ENCODE assay signal across 8 mouse cellular contexts in genomic region chr2:169699862-169700511, GRCm38 (mm10).
DNase-seq lines count a peak whose midpoint lies in the region; ATAC-seq and TF ChIP-seq lines count a peak whose summit lies in the region.

No protein-coding gene starts in this region.

- no peaks in the 10 kb centered on the region for H3K36me3 ChIP-seq in heart, postnatal 0 days (replicated peaks; ENCODE audit: control insufficient read depth, insufficient read depth, low read length)
- H3K36me3 ChIP-seq in lung, embryonic 16.5 days (ENCODE audit: control insufficient read depth, insufficient read depth, low read length) = no peaks in the 10 kb centered on the region
- H3K36me3 ChIP-seq in neural tube, embryonic 15.5 days = no peaks in the 10 kb centered on the region

- no peak for TF ChIP-seq CTCF in heart, postnatal 0 days (IDR thresholded peaks at IDR 0.05; ENCODE audit: low read depth)

- H3K27ac ChIP-seq in heart, postnatal 0 days (ENCODE audit: low read depth) = peak overlapping the region; percentile 73
- H3K27ac ChIP-seq in lung, embryonic 16.5 days (ENCODE audit: low read length) = no peak overlapping the region
- H3K27ac ChIP-seq in neural tube, embryonic 15.5 days (replicated peaks) = no peak overlapping the region

- H3K4me2 ChIP-seq in heart, postnatal 0 days (ENCODE audit: low read depth, low read length) = peak overlapping the region; percentile 37
- no peak overlapping the region for H3K4me2 ChIP-seq in lung, embryonic 16.5 days (ENCODE audit: low read depth, low read length)
- no peak overlapping the region for H3K4me2 ChIP-seq in neural tube, embryonic 15.5 days

- no peaks in the 10 kb centered on the region for H3K9me3 ChIP-seq in heart, postnatal 0 days (replicated peaks; ENCODE audit: control insufficient read depth, low read length)
- no peaks in the 10 kb centered on the region for H3K9me3 ChIP-seq in lung, embryonic 16.5 days (ENCODE audit: control insufficient read depth, low read length)
- no peaks in the 10 kb centered on the region for H3K9me3 ChIP-seq in neural tube, embryonic 15.5 days (replicated peaks)

- peak; percentile 31 for DNase-seq in urinary bladder, postnatal 25 days (ENCODE audit: low spot score)
- DNase-seq in urinary bladder, postnatal 10 days (ENCODE audit: low spot score) = no peak
- DNase-seq in heart, postnatal 0 days (ENCODE audit: low spot score) = peak; percentile 68
- DNase-seq in cerebellum, adult 8-10 months = no peak
- DNase-seq in frontal cortex, postnatal 25 days (ENCODE audit: low spot score in 2 of 2) = no peak
- no peak for DNase-seq in kidney, postnatal 25 days

- no peak overlapping the region for H3K9ac ChIP-seq in heart, postnatal 0 days (replicated peaks; ENCODE audit: low read depth, low read length)
- H3K9ac ChIP-seq in lung, embryonic 16.5 days (ENCODE audit: low read length) = peak overlapping the region; percentile 7; the same call in 1 of the 2 replicates
- no peak overlapping the region for H3K9ac ChIP-seq in neural tube, embryonic 15.5 days (replicated peaks)

- ATAC-seq in heart, postnatal 0 days (ENCODE audit: insufficient read depth, low read depth) = peak; percentile 81
- peak; percentile 81 for ATAC-seq in lung, embryonic 16.5 days (ENCODE audit: low read depth)
- no peak for ATAC-seq in neural tube, embryonic 15.5 days (ENCODE audit: low FRiP score)

- no peak overlapping the region for H3K4me3 ChIP-seq in heart, postnatal 0 days (ENCODE audit: low read depth, low read length)
- no peak overlapping the region for H3K4me3 ChIP-seq in lung, embryonic 16.5 days (ENCODE audit: low read length)
- H3K4me3 ChIP-seq in neural tube, embryonic 15.5 days (replicated peaks) = no peak overlapping the region

- H3K4me1 ChIP-seq in heart, postnatal 0 days (ENCODE audit: control insufficient read depth, insufficient read depth) = peaks cover 19% of the 10 kb centered on the region; the same call in 1 of the 2 replicates
- H3K4me1 ChIP-seq in lung, embryonic 16.5 days (replicated peaks; ENCODE audit: control insufficient read depth, insufficient read depth, low read length) = peaks cover 27% of the 10 kb centered on the region
- peaks cover 20% of the 10 kb centered on the region for H3K4me1 ChIP-seq in neural tube, embryonic 15.5 days

- TF ChIP-seq EP300 in heart, postnatal 0 days (IDR thresholded peaks at IDR 0.05; ENCODE audit: low read depth) = no peak

- WGBS in heart, postnatal 0 days = 19% methylated on average over 7 of the region's 7 CpGs
- 43% methylated on average over 7 of the region's 7 CpGs for WGBS in lung, embryonic 16.5 days
- WGBS in neural tube, embryonic 15.5 days = 83% methylated on average over 7 of the region's 7 CpGs

- H3K27me3 ChIP-seq in heart, postnatal 0 days (ENCODE audit: control insufficient read depth, insufficient read depth, low read length) = no peaks in the 10 kb centered on the region
- H3K27me3 ChIP-seq in lung, embryonic 16.5 days (ENCODE audit: control insufficient read depth, insufficient read depth, low read depth, low read length) = no peaks in the 10 kb centered on the region
- no peaks in the 10 kb centered on the region for H3K27me3 ChIP-seq in neural tube, embryonic 15.5 days (replicated peaks)

Comparison
In these comparisons a context has a peak if more than half of its experiments do, and no peak if none do; other contexts are left out.
1. DNase-seq: peak in urinary bladder, postnatal 25 days (single experiment) and heart, postnatal 0 days (single experiment); none in urinary bladder, postnatal 10 days (single experiment), cerebellum, adult 8-10 months (single experiment), frontal cortex, postnatal 25 days (0 of 2) and kidney, postnatal 25 days (0 of 2).